Comparison of ENCODE assay signal across 7 mouse cellular contexts in genomic region chr16:90491898-90492499, GRCm38 (mm10).
DNase-seq lines count a peak whose midpoint lies in the region; ATAC-seq lines count a peak whose summit lies in the region.

No protein-coding gene starts in this region.

- no peaks in the 10 kb centered on the region for H3K27me3 ChIP-seq in neural tube, embryonic 13.5 days
- H3K27me3 ChIP-seq in limb, embryonic 12.5 days, result no peaks in the 10 kb centered on the region

- H3K9me3 ChIP-seq in neural tube, embryonic 13.5 days, result no peaks in the 10 kb centered on the region
- H3K9me3 ChIP-seq in limb, embryonic 12.5 days, result no peaks in the 10 kb centered on the region

- intact Hi-C loops in heart, postnatal 10 days (cut with DNase I), result no loop called here

- H3K9ac ChIP-seq in neural tube, embryonic 13.5 days, result no peak overlapping the region
- no peak overlapping the region for H3K9ac ChIP-seq in limb, embryonic 12.5 days (replicated peaks)

- H3K36me3 ChIP-seq in neural tube, embryonic 13.5 days, result peaks cover 39% of the 10 kb centered on the region
- H3K36me3 ChIP-seq in limb, embryonic 12.5 days, result peaks cover 74% of the 10 kb centered on the region

- H3K27ac ChIP-seq in neural tube, embryonic 13.5 days (replicated peaks), result peak overlapping the region; percentile 4; the same call in 1 of the 2 replicates
- peak overlapping the region; percentile 75 for H3K27ac ChIP-seq in limb, embryonic 12.5 days

- no peak overlapping the region for H3K4me3 ChIP-seq in neural tube, embryonic 13.5 days
- H3K4me3 ChIP-seq in limb, embryonic 12.5 days (replicated peaks), result no peak overlapping the region

- peak; percentile 36; the same call in 1 of the 2 replicates for ATAC-seq in neural tube, embryonic 13.5 days (ENCODE audit: low read depth)
- no peak; the same call in 1 of the 2 replicates for ATAC-seq in limb, embryonic 12.5 days (ENCODE audit: insufficient number of reproducible peaks, insufficient read depth, low FRiP score, low TSS enrichment, low read depth)

- 56% methylated on average over 5 of the region's 5 CpGs for WGBS in neural tube, embryonic 13.5 days
- WGBS in limb, embryonic 12.5 days, result 23% methylated on average over 5 of the region's 5 CpGs

- no peak for DNase-seq in neural tube, embryonic 10.5 days (ENCODE audit: extremely low spot score, low spot score)
- DNase-seq in forelimb bud, embryonic 11.5 days (ENCODE audit: low read depth, low spot score), result peak; percentile 65
- DNase-seq in yolk sac, embryonic 10.5 days (ENCODE audit: low spot score), result peak; percentile 43
- DNase-seq in thymus, postnatal 14 days, result no peak
- DNase-seq in heart, postnatal 10 days, result no peak

- H3K4me2 ChIP-seq in neural tube, embryonic 13.5 days, result no peak overlapping the region
- H3K4me2 ChIP-seq in limb, embryonic 12.5 days, result no peak overlapping the region; the same call in 1 of the 2 replicates

- peaks cover 19% of the 10 kb centered on the region for H3K4me1 ChIP-seq in neural tube, embryonic 13.5 days (replicated peaks)
- H3K4me1 ChIP-seq in limb, embryonic 12.5 days (replicated peaks), result peaks cover 29% of the 10 kb centered on the region

Comparison
In these comparisons a context has a peak if more than half of its experiments do, and no peak if none do; other contexts are left out.
1. DNase-seq: peak in forelimb bud, embryonic 11.5 days (single experiment) and yolk sac, embryonic 10.5 days (single experiment); none in neural tube, embryonic 10.5 days (single experiment), thymus, postnatal 14 days (single experiment) and heart, postnatal 10 days (0 of 2).